Mouse (Mus musculus): ENCODE data around the gene Mul1.

GRCm38 (mm10) chr4:138446981-138447380, 12.5 kb downstream of the Mul1 start:
- TF ChIP-seq ZC3H11A (IDR thresholded peaks at IDR 0.05; ENCODE audit: borderline replicate concordance, low read depth, low read length), result no peak
- TF ChIP-seq ZNF384 (IDR thresholded peaks at IDR 0.05; ENCODE audit: low read depth, low read length), result no peak
- TF ChIP-seq CHD2 (IDR thresholded peaks at IDR 0.05; ENCODE audit: low read depth, low read length), result no peak
- no peak for TF ChIP-seq HCFC1 (IDR thresholded peaks at IDR 0.05; ENCODE audit: borderline replicate concordance, insufficient read depth, low read length)
